Mouse (Mus musculus): Measurements from ENCODE around the gene Arfgap1.

Arfgap1 gene

DNA sequence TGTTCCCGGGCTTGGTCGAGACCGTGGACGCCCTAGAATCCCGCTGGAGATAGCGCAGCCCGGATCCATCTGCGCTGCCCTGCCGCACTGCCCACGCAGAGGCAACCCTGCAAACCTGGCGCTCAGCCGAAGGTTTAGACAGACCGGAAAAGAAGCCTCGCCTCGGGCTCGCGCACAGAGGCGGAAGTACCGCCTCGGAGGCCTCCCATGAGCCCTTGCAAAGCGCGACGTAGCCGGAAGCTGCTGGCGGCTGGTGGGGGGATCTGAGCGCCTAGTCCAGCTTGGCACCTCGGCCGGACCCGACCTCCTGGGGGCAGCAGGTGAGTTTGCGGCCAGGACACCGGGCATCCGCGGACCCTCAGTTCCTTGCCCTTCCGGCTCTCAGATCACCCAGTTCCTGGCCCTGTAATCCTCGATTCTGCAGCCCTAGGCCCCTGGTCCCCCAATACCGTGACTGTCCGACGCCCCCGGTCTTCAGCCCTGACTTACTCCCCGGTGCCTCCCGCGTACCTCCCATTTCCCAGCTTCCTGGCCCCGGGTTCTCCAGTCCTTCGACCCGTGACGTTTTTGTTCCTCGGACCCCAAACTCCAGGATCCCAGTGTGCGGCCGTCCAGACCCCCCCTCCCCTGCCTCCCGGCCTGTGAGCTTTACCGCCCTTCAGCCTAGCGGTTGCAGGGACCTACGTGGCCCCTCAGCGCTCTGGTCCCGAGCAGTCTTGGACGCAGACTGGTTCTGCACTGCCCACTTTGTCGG, at the start of gene Arfgap1:
Gene Arfgap1, plus strand, starts transcription at position 216 of the 754 bp plus-strand sequence.
- peak; percentile 54 for DNase-seq (ENCODE audit: extremely low spot score, low read depth, low spot score)

DNA sequence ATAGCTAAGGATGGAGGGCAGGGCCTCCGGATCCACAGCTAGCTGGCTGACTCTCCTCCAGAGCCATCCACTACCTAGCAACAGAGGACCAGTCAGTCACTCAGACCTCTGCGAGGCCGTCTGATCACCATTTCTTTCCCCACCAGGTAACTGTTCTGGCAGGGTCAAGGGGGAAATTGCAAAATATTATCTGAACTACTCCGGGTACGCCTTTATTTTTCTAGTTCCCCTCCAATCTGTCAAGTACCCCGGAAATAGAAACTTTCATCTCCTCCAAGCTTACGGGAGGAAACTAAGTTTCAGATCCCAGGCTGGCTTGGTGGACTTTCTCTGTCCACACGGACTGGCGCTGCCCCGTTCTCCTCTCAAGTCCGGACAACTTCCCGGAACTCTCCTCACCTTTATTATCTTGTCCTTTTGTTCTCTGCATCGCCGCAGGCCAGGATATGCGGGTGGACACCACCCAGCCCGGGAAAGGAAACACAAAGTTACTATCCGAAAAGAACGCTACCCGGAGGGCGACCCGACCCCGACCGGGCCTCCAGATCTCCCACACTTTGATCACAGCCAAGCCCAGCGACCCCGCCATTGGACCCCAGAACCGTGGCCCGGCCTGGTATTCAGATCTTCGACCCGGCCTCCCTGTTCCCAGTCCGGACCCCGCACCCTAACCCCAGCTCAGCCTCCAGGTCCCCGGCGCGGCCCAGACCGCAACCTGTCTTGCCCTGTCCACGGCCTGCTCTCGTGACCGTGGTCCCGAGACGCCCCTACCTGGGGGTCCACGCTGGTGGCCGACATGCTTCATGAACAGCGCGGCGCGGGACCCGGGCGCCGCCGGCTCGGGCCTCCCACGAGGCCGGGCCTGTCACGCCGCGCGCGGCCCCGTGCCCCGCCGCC, 46.9 kb upstream of the Arfgap1 start:
- no peak for DNase-seq (ENCODE audit: extremely low spot score, low read depth, low spot score)

DNA sequence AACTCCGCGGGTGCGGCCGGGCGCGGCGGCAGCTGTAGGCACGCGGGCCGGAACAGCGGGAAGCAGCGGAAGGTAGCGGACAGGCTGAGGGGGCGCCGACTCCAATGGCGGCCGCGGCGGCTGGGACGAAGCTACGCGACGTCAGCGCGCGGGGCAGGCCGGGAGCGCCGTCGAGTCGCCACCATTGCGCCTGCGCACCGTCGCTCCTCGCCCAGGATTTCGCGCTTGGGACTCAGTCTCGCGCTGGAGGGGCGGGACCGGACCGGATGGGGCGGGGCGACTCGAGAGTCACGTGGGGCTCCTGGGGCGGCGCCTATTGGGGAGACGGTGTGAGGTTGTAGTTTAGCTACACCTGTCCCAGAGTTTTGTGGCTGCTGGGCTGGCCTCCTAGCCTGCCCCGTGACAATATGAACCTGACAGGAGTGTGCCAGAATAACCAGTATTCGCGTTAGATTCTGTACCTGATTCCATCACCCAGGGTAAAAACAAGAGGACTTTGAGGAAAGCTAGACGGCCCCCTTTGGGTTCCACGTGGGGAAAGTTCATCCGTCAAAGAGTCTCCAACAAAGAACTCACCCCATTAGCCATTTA, 46.1 kb upstream of the Arfgap1 start, which contains the start of gene Ythdf1:
Gene Ythdf1, minus strand, starts transcription at position 140 of the 591 bp plus-strand sequence.
- peak; percentile 81 for DNase-seq (ENCODE audit: extremely low spot score, low read depth, low spot score)

DNA sequence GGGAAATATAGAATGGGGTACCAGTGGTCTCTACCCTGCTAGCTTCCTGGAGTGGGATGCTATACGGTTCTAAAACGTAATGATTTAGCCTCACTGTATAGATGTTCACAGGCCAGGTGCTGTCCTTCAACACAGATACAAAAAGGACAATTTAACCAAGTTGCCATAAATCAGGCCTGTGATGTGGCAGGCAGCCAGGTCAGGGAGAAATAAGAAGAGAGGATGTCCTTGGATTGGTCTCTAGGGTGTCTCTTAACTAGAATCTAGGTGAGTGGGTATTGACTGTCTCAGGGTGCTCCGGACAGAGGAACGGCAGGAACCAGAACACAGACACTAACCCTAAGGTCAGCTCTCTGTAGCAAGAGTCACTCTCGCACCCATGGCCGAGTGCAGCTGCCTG, 44.3 kb upstream of the Arfgap1 start:
- DNase-seq (ENCODE audit: extremely low spot score, low read depth, low spot score) = no peak

DNA sequence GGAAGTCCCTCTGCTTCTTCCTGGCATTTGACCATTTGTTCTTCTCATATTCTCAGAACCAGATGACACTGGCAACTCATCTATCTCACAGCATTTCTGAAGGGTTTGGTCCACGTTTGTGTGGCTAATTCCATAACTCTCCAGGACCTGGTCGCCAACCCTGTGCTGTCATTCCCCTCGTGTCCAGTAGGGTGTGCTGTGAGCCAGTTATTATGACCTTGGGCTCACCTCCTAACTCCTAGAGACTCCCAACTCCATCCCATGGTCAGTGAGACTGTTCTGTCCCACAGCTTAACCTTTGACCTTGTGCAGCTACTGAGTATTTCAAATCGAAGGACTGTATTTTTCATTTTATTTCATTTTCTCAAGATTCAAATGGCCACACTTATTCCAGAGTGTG, 41.8 kb upstream of the Arfgap1 start:
- peak; percentile 54 for DNase-seq (ENCODE audit: extremely low spot score, low read depth, low spot score)

DNA sequence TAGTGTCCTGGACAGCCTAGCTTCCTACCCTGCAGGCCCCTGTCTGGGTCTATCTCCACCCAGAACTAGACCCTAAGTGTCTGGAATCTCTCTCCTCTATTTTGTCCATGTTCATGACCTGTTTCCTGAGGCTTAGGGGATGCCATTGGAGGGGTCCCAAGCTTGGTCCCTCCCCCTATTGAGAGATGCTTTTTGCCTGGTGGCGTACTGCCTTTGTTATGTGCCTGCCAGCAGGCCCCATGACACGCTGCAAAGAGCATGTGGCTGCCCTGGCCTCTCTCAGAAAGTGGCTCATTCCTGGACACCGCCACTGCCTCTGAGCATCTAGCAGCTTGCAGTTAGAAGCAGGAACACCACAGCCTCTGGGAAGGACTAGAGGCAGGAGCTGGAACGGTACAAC, 38.3 kb upstream of the Arfgap1 start, which contains the start of gene Birc7:
Gene Birc7, plus strand, starts transcription at position 301 of the 400 bp plus-strand sequence.
- DNase-seq (ENCODE audit: extremely low spot score, low read depth, low spot score) = no peak

DNA sequence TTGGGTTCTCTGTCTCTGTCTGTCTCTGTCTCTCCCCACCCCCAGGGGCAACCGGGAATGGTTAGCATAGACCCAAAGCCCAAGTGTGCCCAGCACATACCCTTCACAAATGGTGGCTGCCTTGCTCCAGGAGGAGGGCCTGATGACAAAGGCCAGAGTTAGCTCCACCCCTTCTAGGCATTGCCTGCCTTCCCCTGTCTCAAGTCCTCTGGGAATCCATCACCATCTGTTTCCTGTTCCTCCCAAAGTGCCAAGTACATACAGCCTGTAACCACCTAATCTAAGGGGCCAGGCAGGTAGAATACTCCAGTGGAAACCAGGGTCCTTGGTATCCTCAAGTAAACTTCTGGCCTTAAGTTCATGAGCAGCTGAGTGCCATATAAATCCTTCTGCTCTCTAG, 34.6 kb upstream of the Arfgap1 start:
- DNase-seq (ENCODE audit: extremely low spot score, low read depth, low spot score) = no peak

DNA sequence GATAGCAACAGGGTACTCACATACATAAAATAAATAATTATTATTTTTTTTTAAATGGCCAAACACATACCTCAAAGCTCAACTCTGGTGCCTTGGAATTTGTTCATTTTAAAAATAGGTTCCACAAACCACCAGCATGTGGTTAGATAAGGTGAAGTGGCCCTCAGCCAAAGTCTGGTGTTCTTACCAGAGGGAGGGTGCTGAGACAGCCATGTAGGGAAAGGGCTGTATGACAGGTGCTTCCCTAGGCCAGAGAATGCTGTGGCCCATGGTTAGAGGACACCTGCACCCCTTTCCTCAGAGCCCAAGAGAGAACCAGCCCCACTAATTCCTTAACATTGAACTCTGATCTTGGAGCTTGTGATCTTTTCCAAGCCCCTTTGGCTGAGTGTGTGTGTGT, 26.8 kb upstream of the Arfgap1 start:
- no peak for DNase-seq (ENCODE audit: extremely low spot score, low read depth, low spot score)

DNA sequence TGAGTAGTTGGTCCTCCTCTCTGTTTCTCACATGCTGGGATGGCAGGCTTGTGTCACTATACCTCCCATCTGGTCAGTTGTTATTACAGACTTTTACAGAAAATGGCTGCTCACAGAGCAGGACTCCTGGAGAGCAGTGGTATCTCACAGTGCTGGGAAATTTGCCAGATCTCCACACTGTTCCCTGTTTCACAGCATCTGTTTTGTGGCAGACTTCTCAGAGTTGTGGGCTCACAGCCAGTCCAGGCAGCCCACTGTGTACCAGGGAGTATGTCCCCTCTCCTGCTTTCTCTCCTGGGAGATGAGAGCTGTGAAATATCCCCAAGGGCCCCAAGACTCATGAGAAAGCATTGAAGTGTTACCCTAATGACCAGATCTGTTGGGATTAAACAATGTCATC, 25.2 kb upstream of the Arfgap1 start:
- DNase-seq (ENCODE audit: extremely low spot score, low read depth, low spot score) = no peak

DNA sequence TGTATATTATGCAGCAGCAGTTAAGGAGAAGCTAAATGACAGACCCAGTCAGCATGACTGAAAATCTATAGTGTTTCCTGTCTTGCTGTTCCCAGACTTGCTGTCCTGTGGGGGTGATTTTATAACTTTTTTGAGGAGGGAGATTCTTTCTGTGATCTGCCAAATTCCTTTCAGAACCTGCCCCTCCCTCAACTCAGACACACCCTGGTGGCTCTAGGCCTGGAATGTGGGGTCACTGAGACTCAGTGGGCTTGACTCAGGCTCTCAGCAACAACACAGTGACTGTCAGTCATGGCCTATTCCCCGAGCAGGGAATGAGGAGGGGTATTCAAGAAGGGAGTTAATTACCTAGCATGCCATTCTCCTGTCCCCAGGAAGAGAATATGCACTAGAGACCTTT, 17.1 kb upstream of the Arfgap1 start:
- no peak for DNase-seq (ENCODE audit: extremely low spot score, low read depth, low spot score)

DNA sequence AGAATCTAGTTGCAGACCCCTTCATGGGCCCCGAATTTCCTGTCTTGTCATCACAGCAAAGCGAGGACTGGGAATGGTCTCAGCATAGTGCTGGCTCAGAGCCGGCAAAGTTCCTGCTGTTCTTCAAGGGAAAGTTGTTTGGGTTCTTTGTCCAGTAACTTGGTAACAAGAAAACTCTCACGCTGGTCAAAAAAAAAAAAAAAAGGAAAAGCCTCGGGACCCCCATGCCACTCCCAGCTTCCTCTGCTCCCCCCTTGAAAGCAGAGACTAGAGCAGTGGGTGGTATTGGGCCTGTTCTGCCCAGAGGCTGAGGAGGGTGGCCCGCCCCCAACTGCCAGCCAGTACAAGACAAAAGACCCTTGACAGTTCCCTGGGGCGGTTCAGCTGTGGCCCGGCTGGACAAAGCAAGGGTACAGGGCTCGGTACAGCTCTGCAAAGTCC, 14.3 kb upstream of the Arfgap1 start:
- no peak for DNase-seq (ENCODE audit: extremely low spot score, low read depth, low spot score)

DNA sequence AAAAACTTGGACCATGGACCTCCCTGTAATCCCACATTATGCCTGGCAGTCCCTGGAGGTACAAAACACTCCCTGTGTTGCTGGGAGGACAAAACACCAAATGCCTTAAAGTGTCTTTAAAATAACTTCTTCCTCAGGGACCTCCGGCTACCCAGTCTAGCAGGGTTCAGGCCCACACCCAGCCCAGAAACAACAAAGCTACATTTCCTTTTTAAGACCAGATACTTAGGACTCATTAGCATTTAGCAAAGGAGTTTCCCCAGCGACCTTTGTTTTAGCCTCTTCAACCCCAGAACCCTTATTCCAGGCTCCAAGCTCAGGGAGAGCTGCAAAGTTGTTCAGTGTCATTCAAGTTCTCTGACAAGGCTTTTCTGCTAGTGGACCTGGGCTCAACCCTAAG, 13.4 kb upstream of the Arfgap1 start:
- DNase-seq (ENCODE audit: extremely low spot score, low read depth, low spot score) = no peak

DNA sequence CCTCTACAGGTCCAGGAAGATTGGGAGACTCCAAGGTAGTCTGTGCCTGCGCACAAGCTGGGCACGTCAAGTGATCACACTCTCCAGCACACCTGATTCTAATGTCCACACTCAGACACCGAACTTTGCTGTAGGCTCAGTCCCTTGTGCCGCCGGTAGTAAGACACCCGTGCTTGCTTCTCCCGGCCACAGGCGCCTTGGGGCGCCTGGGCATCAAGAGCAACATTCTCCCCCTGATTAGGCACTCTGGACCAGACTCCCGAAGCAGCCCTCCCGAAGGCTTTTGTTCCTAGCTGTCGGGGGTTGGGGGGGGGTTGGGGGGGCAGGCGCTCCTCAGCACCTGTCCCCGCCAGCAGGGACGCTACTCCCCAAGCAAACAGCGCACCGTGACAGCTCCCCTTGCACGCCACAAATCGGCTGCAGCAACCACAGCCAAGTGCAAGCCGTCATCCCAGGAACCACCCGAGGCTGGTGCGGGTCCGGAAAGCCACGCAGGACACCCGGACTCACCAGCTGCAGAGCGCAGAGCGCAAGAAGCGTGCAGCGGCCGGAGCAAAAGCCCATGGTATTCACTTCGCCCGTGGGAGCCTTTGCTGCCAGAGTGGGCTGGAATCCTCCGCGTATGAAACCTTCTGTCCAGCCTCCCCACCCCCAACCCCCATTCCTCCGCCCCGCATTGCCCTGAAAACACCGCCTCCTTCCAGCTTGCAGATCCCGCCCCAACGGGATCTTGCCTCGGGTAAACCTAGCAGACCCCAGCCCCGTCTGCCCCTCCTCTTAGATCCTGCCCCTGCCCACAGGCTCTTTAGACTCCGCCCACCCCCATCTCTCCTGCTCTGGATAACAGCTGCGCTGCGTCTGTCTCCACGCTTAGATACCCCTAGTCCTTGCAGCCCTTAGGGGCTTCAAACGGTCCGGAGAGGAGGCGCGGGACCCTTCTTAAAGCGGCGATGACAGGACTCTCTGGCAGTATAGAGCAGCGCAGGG, 12.7 kb upstream of the Arfgap1 start, which contains the start of gene Nkain4:
Gene Nkain4, minus strand, starts transcription at position 639 of the 987 bp plus-strand sequence.
- DNase-seq (ENCODE audit: extremely low spot score, low read depth, low spot score) = peak; percentile 31

DNA sequence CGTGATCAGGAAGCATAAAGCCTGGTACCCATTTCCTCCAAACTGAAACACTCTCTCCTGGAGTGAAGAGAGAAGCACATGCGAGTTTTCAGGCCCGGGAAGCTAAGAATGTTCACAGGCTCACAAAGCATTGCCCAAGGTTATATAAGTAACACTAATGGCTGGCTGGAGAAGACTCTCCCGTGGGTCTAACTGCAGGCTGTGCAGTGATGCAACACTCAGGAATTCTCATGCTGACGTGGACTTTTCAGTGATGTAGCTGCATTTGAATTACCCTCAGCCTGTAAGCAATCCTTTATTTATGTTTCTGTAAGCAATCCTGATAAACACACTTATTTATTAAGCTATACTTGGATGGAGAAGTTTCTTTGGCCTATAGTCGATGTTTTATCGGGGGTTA, 7.4 kb upstream of the Arfgap1 start:
- no peak for DNase-seq (ENCODE audit: extremely low spot score, low read depth, low spot score)

DNA sequence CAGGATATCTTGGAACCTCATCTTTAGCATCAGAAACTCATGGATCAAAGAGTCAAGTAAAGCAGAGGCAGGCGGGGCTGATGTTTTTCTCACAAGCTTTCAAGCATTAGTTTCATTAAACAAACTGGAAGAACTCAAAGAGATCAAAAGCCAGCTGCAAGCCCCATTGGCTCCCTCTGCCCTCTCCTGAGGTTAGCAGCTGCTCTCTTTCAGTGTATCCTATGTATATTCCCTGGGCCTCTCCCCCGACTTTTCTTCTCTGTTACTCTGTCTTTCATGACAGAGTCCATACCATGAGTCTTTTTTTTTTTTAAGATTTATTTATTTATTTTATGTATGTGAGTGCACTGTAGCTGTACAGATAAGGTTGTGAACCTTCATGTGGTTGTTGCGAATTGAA, 6.8 kb upstream of the Arfgap1 start:
- no peak for DNase-seq (ENCODE audit: extremely low spot score, low read depth, low spot score)

DNA sequence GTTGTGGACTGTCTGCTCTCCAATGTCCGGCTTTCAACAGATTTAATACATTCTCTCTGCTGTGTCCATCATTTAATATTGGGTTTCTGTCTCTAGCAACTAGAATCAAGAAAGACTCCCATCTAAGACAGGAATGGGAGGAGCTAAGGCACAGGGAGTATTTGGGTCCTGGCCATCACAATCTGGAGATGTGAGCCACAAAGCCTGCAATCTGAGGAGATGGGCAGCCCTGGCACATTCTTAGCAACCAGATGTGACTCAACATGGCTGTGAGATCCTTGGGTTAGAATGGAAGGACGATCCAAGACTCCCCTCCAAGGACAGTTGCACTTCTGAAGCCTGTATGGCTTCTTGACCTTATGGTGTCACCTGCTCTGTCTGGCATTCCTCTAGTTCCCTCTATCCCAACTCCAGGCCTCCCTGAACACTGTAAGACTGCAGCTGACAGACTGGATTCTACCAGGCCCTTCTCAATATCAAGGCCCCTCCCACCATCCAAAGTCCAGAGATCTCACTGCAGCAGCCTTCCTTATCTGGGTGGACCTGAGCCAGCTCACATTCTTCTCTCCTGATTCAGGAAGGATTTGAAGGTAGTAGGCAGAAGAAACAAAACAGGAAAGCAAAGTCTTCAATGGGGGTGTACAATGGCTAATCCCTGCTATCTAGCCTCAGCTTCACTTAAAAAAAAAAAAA, 4.3 kb upstream of the Arfgap1 start:
- no peak for DNase-seq (ENCODE audit: extremely low spot score, low read depth, low spot score)

DNA sequence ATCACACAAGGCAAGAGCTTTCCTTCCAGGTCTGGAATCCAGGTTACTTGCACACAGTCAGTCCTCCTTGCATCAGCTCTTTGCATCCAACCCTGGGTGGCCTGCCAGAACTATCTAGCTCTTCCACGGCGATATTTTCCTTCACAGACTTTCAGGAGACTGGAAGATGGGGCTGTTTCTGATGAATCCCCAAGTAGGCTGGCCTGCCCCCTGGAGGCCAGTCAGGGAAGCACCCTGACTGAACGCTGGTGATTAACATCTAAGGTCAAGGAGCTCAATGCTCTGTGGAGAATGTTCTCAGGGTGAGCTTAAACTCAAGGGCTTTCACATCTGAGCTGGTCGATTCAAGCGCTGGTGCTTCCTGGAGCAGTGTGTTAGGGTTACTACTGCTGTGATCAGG, 3.1 kb upstream of the Arfgap1 start:
- DNase-seq (ENCODE audit: extremely low spot score, low read depth, low spot score) = peak; percentile 46

DNA sequence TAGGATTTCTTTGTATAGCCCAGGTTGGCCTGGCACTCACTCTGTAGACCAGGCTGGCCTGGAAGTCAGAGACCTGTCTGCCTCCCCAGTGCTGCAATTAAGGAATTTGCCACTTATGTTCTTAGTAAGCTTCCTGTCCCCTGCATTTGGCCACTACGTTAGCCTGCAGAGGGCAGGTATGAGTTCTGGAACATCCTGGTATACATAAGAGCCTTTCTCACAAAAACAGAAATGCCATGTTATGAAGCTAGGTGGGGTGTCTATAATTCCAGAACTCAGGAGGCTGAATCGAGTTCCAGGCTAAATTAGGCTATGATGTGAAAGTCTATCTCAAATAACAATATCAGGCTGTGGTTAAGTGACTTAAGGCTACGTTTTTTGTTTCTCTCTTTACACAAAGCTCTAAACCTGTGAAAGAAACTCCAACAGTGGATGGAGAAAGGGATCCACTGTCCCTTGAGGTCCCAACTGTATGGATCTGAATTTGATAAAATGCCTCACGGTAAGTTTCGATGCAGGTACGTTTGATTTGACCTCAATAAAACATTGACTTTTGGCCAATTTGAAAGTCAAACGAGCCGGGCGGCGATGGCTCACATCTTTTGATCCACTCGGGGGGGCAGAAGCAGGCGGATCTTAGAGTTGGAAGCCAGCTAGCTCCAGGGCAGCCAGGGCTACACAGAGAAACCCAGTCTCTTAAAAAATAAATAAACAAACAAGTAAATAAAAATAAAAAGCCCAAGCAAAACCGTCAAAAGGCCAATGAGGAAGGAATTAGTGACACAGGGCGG, 738 bp upstream of the Arfgap1 start:
- no peak for DNase-seq (ENCODE audit: extremely low spot score, low read depth, low spot score)

DNA sequence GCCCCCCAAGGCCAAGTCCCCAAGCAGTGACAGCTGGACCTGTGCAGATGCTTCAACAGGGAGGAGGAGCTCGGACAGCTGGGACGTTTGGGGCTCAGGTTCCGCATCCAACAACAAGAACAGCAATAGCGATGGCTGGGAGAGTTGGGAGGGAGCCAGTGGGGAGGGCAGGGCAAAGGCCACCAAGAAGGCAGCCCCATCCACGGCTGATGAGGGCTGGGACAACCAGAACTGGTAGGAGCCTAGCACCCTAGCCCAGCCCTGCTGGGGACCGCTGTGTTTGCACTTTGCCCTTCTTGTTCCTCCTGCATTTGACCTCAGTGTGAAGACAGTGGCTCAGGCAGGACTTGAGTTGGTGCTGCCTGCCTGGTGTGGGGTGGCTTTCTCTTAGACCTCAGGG, 14.1 kb downstream of the Arfgap1 start:
- DNase-seq (ENCODE audit: extremely low spot score, low read depth, low spot score) = no peak
